Mouse (Mus musculus): ENCODE data around the gene Gle1. TPM values are rescaled to one million over a fixed set of nuclear protein-coding genes. Genes with fewer than 3 reads are reported as not detected.

Gle1 gene
- polyA plus RNA-seq, 1 experiment from 2014 or later: 72.3 TPM

Small RNAs within 50 kb of the gene (microRNA-seq; reads per million reads assigned to microRNA genes)
- 0.74 reads per million for gene Mir6997

Other genes with a start within 250 kb of the Gle1 start
- 0.18 TPM in 1 of 2 replicates, not detected in the other for gene Gm13420, start 183.7 kb upstream of the Gle1 start, polyA plus RNA-seq (2015; fragmentation: Nextera tagmentation; extraction: Ambion mirVana)
- 0.33 TPM in 1 of 2 replicates, not detected in the other for gene Gm13547, start 176.1 kb upstream of the Gle1 start, polyA plus RNA-seq (2015; fragmentation: Nextera tagmentation; extraction: Ambion mirVana)
- gene Coq4, start 147.9 kb upstream of the Gle1 start, polyA plus RNA-seq (2015; fragmentation: Nextera tagmentation; extraction: Ambion mirVana): 30.0 and 34.3 TPM in 2 replicates
- 32.0 and 37.7 TPM in 2 replicates for gene Trub2, start 146.9 kb upstream of the Gle1 start, polyA plus RNA-seq (2015; fragmentation: Nextera tagmentation; extraction: Ambion mirVana)
- gene Slc27a4, start 132.8 kb upstream of the Gle1 start, polyA plus RNA-seq (2015; fragmentation: Nextera tagmentation; extraction: Ambion mirVana): 34.6 and 35.5 TPM in 2 replicates
- 19.0 and 22.8 TPM in 2 replicates for gene Urm1, start 115.4 kb upstream of the Gle1 start, polyA plus RNA-seq (2015; fragmentation: Nextera tagmentation; extraction: Ambion mirVana)
- 24.8 and 25.5 TPM in 2 replicates for gene Cercam, start 66.3 kb upstream of the Gle1 start, polyA plus RNA-seq (2015; fragmentation: Nextera tagmentation; extraction: Ambion mirVana)
- gene Odf2, start 46.2 kb upstream of the Gle1 start, polyA plus RNA-seq (2015; fragmentation: Nextera tagmentation; extraction: Ambion mirVana): 65.6 and 68.1 TPM in 2 replicates
- 186 and 209 TPM in 2 replicates for gene Sptan1, start 30.1 kb downstream of the Gle1 start, polyA plus RNA-seq (2015; fragmentation: Nextera tagmentation; extraction: Ambion mirVana)
- 49.6 and 53.5 TPM in 2 replicates for gene Wdr34, start 113.5 kb downstream of the Gle1 start, polyA plus RNA-seq (2015; fragmentation: Nextera tagmentation; extraction: Ambion mirVana)
- 338 and 380 TPM in 2 replicates for gene Set, start 122.0 kb downstream of the Gle1 start, polyA plus RNA-seq (2015; fragmentation: Nextera tagmentation; extraction: Ambion mirVana)
- 1.8 and 2.7 TPM in 2 replicates for gene Pkn3, start 142.3 kb downstream of the Gle1 start, polyA plus RNA-seq (2015; fragmentation: Nextera tagmentation; extraction: Ambion mirVana)
- gene Zdhhc12, start 158.2 kb downstream of the Gle1 start, polyA plus RNA-seq (2015; fragmentation: Nextera tagmentation; extraction: Ambion mirVana): 26.5 and 32.5 TPM in 2 replicates
- 11.8 and 12.8 TPM in 2 replicates for gene Zer1, start 189.2 kb downstream of the Gle1 start, polyA plus RNA-seq (2015; fragmentation: Nextera tagmentation; extraction: Ambion mirVana)
- gene Tbc1d13, start 198.3 kb downstream of the Gle1 start, polyA plus RNA-seq (2015; fragmentation: Nextera tagmentation; extraction: Ambion mirVana): 9.4 and 11.7 TPM in 2 replicates
- 15.6 and 17.3 TPM in 2 replicates for gene Endog, start 236.1 kb downstream of the Gle1 start, polyA plus RNA-seq (2015; fragmentation: Nextera tagmentation; extraction: Ambion mirVana)
- 59.0 and 61.0 TPM in 2 replicates for gene Spout1, start 243.0 kb downstream of the Gle1 start, polyA plus RNA-seq (2015; fragmentation: Nextera tagmentation; extraction: Ambion mirVana)

Measured in neural tube, embryonic 13.5 days (tissue).